Mouse (Mus musculus) heart, embryonic 13.5 days (tissue): ENCODE measurements around the gene Ptger1. TPM values are rescaled to one million over a fixed set of nuclear protein-coding genes. Genes with fewer than 3 reads are reported as not detected.
A peak's percentile ranks its signal among the peaks of the same experiment; 100 is the strongest.

Experiments
- ATAC-seq: fragments of 200-750 bp; cut with Nextera tagmentation; 2 replicates; pipeline ENCODE4 v1.8.0; 2017; ENCODE audit warnings: moderate TSS enrichment; ENCODE audit not compliant: insufficient number of reproducible peaks, low FRiP score, low TSS enrichment; ENCODE audit errors: extremely low read depth
- H3K27ac ChIP-seq: fragments of 300-500 bp; sonication (generic); replicated peaks from 2 replicates; pipeline ENCODE4 v1.5.1; 2015; ENCODE audit warnings: moderate library complexity, mild to moderate bottlenecking, inconsistent platforms
- H3K27me3 ChIP-seq: fragments of 300-500 bp; sonication (generic); replicated peaks from 2 replicates; pipeline ENCODE4 v1.6.1; 2015; ENCODE audit warnings: mild to moderate bottlenecking, inconsistent platforms
- H3K36me3 ChIP-seq: fragments of 300-500 bp; sonication (generic); 2 replicates; pipeline ENCODE4 v1.6.1; 2015; ENCODE audit warnings: mild to moderate bottlenecking, inconsistent platforms
- H3K4me1 ChIP-seq: fragments of 300-500 bp; sonication (generic); 2 replicates; pipeline ENCODE4 v1.6.1; 2015; ENCODE audit warnings: inconsistent platforms
- H3K4me2 ChIP-seq: fragments of 300-500 bp; sonication (generic); 2 replicates; pipeline ENCODE4 v1.6.1; 2015; ENCODE audit warnings: inconsistent platforms, mild to moderate bottlenecking, moderate library complexity
- H3K4me3 ChIP-seq: fragments of 300-500 bp; sonication (generic); 2 replicates; pipeline ENCODE4 v1.5.1; 2015; ENCODE audit warnings: moderate library complexity, mild to moderate bottlenecking, inconsistent platforms
- H3K9ac ChIP-seq: fragments of 300-500 bp; sonication (generic); 2 replicates; pipeline ENCODE4 v1.6.1; 2015; ENCODE audit warnings: inconsistent platforms, mild to moderate bottlenecking, moderate library complexity
- H3K9me3 ChIP-seq: fragments of 300-500 bp; sonication (generic); 2 replicates; pipeline ENCODE4 v1.6.1; 2016; ENCODE audit warnings: inconsistent platforms
- WGBS: fragments of 180-500 bp; shearing (Covaris S2); methylation state at CpG from one replicate; pipeline ENCODE4 v1.1.7; 2015; ENCODE audit warnings: mixed read lengths; 5-methylcytosine and 5-hydroxymethylcytosine counted together
- polyA plus RNA-seq: library from polyadenylated mRNA; unstranded; fragments of >200 nt; fragmentation: Nextera tagmentation; extraction: Ambion mirVana; gene quantifications from 2 replicates; pipeline ENCODE4 v1.2.1, GENCODE M21; 2015

The Ptger1 gene
- polyA plus RNA-seq, 1 experiment from 2014 or later: 0.35 TPM

DNA sequence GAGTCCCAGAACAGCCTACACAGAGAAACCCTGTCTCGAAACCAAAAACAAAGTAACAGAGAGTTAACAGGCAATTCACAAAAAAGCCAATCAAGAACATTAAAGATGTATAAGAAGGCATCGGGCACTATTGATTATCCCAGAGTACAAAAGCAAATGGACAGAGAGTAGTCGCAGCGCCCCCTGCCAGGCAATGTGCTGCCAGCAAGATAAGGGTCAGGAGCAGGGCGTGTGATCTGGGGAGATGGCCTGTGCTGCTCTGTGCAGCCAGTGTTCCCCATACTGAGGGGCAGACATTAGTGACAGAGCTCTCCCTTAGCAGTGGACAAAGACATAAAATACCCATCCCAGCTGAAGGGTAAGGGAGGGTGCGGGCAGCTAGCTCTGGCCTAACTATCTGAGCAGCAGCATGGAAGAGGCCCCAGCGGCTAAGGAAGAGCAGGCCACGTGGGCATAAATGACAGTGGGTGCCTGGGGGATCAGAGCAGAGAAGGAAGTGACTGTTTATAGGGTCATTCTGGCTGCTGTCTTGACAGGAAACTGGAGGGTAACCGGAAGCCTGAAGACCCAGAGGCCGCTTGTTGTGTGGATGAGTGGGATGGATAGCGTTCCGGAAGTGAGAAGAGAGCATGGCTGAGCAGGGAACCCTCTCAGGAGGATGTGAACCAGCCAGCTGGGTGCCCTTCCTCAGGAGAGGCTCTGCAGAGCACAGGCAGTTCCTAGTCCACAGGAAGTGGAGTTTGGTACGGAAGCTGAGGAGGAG, 9.8 kb upstream of the Ptger1 start:
- Histone ChIP-seq H3K4me1 (peaks cover 46% of the 10 kb centered on the region), H3K27ac (peak overlapping the region; percentile 33), H3K4me2 (no peak overlapping the region), H3K9ac (no peak overlapping the region), H3K36me3 (peaks cover 38% of the 10 kb centered on the region), H3K27me3 (no peaks in the 10 kb centered on the region), H3K9me3 (no peaks in the 10 kb centered on the region), H3K4me3 (no peak overlapping the region)
- no peak for ATAC-seq
- 67% methylated on average over 13 of the region's 13 CpGs for WGBS

DNA sequence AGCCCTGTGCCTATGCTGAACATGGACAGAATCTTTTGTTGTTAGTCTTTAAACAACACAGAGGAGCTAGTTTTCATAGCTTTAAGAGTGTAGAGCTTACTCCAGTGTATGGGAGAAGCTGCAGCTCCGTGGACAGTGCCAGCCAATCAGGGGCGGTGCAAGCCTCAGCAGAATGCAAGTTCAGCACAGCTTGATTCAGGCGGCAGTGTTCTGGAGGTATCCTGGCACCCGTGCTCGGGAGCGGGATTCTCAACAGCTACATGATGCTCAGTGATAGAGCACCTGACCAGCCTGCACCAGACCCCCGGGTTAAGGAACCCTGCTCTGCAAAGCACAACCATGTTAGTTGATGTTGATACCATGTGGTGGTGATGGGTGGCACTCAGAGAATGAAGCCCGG, 5.9 kb upstream of the Ptger1 start:
- peaks cover 53% of the 10 kb centered on the region for H3K36me3 ChIP-seq
- H3K27ac ChIP-seq: peak overlapping the region; percentile 48; the same call in 1 of the 2 replicates
- H3K9ac ChIP-seq: peak overlapping the region; percentile 75
- peak overlapping the region; percentile 65 for H3K4me2 ChIP-seq
- no peaks in the 10 kb centered on the region for H3K9me3 ChIP-seq
- H3K4me1 ChIP-seq: peaks cover 47% of the 10 kb centered on the region
- WGBS: 13% methylated on average over 8 of the region's 8 CpGs
- H3K27me3 ChIP-seq: no peaks in the 10 kb centered on the region
- H3K4me3 ChIP-seq: peak overlapping the region; percentile 38
- ATAC-seq: no peak

DNA sequence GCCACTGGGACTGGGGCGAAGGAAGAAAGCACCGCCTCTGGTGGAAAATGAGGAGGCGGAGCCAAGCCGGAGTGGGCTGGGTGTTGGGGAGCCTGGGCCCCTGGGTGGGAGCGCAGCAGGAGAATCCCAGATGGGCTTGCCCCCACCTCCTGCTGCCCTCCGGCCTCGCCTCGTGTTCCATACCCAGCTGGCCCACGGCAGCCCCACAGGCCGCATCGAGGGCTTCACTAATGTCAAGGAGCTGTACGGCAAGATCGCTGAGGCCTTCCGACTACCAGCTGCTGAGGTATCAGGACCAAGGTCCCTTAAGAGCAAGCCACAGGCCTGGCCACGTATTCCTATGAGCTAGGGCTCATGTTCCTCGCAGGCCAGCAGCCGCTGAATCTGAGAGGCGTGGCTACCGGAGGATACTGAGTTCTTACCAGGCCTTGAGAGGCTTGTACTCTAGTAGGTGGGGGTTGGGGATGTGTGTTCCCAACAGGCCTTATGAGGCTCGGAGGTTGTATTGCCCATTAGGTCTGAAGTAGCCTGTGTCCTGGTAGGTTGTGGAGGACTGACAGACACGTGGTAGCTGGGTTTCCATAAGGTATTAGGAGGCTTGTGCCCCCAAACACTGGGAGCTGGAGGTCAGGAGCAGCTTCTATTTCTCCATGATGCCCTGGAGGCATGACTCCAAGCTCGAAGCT, 5.3 kb upstream of the Ptger1 start:
- H3K27me3 ChIP-seq: no peaks in the 10 kb centered on the region
- H3K4me1 ChIP-seq: peaks cover 50% of the 10 kb centered on the region
- H3K9ac ChIP-seq: peak overlapping the region; percentile 75
- H3K36me3 ChIP-seq: peaks cover 47% of the 10 kb centered on the region
- H3K9me3 ChIP-seq: no peaks in the 10 kb centered on the region
- H3K4me2 ChIP-seq: peak overlapping the region; percentile 65
- peak overlapping the region; percentile 38 for H3K4me3 ChIP-seq
- 17% methylated on average over 22 of the region's 22 CpGs for WGBS
- peak overlapping the region; percentile 48; the same call in 1 of the 2 replicates for H3K27ac ChIP-seq
- no peak for ATAC-seq

DNA sequence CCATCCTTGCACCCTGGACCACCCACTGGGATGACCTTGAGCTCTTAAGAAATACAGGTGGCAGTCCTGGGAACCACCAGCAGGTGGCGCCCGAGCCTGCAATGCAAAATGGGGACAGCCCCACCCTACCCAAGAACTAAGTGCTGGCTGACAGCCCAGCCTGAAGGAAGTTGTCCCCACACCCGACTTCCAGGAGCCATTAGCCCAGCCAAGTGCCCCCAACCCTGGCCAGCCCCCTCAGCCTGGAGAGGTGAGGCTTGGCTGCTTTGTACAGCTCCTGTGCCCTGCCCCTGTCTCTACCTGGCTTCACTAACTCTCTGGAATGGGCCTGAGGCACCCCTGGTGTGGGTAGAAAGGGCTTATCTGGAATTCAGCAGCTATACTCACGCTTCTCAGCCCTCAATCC, 4.1 kb upstream of the Ptger1 start:
- peaks cover 36% of the 10 kb centered on the region for H3K36me3 ChIP-seq
- H3K4me2 ChIP-seq: peak overlapping the region; percentile 26; the same call in 1 of the 2 replicates
- H3K4me3 ChIP-seq: no peak overlapping the region
- H3K9me3 ChIP-seq: no peaks in the 10 kb centered on the region
- WGBS: 5% methylated on average over 4 of the region's 4 CpGs
- ATAC-seq: peak; percentile 14; the same call in 1 of the 2 replicates
- peaks cover 58% of the 10 kb centered on the region for H3K4me1 ChIP-seq
- peaks cover 5% of the 10 kb centered on the region for H3K27me3 ChIP-seq
- peak overlapping the region; percentile 70 for H3K27ac ChIP-seq
- peak overlapping the region; percentile 75; the same call in 1 of the 2 replicates for H3K9ac ChIP-seq

DNA sequence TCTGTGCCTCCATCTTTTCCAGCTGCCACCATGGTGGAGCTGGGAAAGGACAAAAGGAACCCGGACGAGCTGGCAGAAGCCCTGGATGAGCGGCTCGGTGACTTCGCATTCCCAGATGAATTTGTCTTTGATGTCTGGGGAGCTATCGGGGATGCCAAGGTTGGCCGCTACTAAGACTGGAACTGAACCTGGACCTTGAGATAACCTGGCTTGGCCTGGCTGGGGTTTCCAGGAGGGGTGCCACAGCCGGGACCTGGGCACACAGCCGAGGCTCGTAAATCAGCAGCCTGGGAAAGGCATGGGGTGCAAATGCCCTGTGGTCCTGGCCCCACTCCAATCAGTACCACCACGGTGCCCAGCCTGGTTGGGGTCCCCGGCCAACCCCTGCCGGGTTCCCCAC, 2.4 kb upstream of the Ptger1 start:
- Histone ChIP-seq H3K27ac (no peak overlapping the region), H3K27me3 (peaks cover 17% of the 10 kb centered on the region), H3K4me2 (no peak overlapping the region), H3K9ac (no peak overlapping the region), H3K36me3 (peaks cover 24% of the 10 kb centered on the region), H3K4me3 (no peak overlapping the region), H3K9me3 (no peaks in the 10 kb centered on the region), H3K4me1 (peaks cover 74% of the 10 kb centered on the region)
- 87% methylated on average over 13 of the region's 13 CpGs for WGBS
- ATAC-seq: no peak

DNA sequence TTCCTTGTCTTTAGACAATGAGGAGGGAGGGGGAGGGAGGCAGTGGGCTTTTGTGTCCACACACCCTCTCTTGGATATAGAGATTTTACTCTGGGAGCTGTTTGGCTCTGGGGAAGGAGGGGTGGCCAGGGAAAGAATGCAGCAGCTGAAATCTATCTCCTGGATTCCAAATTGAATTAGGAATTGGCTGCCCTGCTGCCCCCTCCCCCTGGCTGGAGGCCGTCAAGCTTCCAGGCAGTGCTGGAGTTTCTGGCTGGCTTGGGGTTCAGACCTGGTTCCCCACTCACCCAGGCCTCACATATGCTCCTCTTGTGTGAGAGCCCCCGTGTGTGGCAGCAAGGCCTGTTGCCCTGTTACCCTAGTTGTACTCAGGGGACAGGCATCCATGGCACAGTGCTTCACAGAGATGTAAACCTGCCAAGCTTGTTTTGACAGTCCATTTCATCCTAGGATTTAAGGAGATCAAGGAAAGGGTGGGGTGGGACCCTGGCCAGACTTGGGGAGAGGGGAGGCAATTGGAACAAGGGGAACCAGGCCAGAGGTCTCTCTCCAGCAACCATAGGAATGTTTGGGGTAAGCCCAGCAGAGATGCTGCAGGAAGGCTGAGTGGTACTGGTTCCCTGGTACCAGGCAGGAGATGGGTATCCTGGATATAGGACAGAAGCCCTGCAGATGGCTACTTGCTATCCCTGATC, 1.4 kb upstream of the Ptger1 start:
- Histone ChIP-seq H3K4me2 (no peak overlapping the region), H3K4me3 (no peak overlapping the region), H3K36me3 (peaks cover 30% of the 10 kb centered on the region), H3K9me3 (no peaks in the 10 kb centered on the region), H3K27me3 (peaks cover 21% of the 10 kb centered on the region), H3K9ac (0 out of 2 replicates have a peak overlapping the region, but pooled peaks have one; percentile 37), H3K27ac (no peak overlapping the region), H3K4me1 (peaks cover 72% of the 10 kb centered on the region)
- 35% methylated on average over 2 of the region's 2 CpGs for WGBS
- ATAC-seq: no peak

DNA sequence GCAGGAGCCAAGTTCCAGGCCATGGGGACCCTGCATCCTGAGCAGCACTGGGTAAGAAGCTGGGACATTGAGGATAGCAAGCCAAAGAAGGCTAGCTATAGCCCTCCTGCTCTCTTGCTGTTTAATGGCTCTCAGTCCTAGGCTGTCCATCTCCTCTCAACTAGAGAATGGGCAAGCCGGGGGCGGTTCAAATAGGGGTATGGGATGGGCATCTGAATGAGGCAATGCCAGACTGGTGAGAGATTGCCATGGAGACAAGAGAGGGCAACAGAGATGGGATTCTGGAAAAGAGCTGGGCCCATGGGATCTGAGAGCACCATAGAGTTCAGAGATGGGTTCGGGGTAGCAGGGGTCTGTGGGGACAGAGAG, 372 bp downstream of the Ptger1 start:
- peaks cover 48% of the 10 kb centered on the region for H3K36me3 ChIP-seq
- no peaks in the 10 kb centered on the region for H3K9me3 ChIP-seq
- peaks cover 54% of the 10 kb centered on the region for H3K4me1 ChIP-seq
- H3K9ac ChIP-seq: peak overlapping the region; percentile 29
- 0 out of 2 replicates have a peak overlapping the region, but pooled peaks have one; percentile 2 for H3K4me3 ChIP-seq
- WGBS: 89% methylated on average over 3 of the region's 3 CpGs
- ATAC-seq: no peak
- H3K27ac ChIP-seq: 0 out of 2 replicates have a peak overlapping the region, but pooled peaks have one; percentile 9
- H3K4me2 ChIP-seq: peak overlapping the region; percentile 22
- H3K27me3 ChIP-seq: peaks cover 21% of the 10 kb centered on the region

DNA sequence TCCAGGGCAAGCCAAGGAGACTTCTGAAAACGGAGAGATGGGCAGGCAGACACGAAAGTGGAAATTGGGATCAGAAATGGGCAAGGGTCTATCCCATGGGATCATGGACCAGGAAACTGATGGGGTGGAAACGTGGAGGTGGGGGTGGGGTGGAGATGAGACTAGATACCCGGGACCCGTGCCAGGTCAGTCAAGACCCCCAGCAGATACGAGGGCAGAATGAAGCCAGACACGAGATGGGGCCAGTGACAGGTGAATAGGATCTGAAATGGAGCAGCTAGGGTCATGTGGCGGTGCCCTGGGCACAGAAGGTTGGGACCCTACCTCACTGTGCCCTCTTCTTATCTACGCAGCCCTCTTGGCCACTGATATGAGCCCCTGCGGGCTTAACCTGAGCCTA, 1.0 kb downstream of the Ptger1 start:
- 0 out of 2 replicates have a peak overlapping the region, but pooled peaks have one; percentile 71 for H3K9ac ChIP-seq
- no peak overlapping the region for H3K4me3 ChIP-seq

DNA sequence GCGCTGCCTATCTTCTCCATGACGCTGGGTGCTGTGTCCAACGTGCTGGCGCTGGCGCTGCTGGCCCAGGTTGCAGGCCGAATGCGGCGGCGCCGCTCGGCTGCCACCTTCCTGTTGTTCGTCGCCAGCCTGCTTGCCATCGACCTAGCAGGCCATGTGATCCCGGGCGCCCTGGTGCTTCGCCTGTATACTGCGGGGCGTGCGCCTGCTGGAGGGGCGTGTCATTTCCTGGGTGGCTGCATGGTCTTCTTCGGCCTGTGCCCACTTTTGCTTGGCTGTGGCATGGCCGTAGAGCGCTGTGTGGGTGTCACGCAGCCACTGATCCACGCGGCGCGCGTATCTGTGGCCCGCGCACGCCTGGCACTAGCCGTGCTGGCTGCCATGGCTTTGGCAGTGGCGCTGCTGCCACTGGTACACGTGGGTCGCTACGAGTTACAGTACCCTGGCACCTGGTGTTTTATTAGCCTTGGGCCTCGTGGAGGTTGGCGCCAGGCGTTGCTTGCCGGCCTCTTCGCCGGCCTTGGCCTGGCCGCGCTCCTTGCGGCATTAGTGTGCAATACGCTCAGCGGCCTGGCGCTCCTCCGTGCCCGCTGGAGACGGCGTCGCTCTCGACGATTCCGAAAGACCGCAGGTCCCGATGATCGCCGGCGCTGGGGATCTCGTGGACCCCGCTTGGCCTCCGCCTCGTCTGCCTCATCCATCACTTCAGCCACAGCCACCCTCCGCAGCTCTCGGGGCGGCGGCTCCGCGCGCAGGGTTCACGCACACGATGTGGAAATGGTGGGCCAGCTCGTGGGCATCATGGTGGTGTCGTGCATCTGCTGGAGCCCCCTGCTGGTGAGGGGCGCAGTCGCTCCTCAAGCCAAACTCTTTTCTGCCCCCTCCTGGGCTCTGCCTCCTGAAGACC, 1.8 kb downstream of the Ptger1 start:
- peaks cover 57% of the 10 kb centered on the region for H3K36me3 ChIP-seq
- H3K9ac ChIP-seq: peak overlapping the region; percentile 71
- H3K27ac ChIP-seq: no peak overlapping the region
- WGBS: 19% methylated on average over 80 of the region's 80 CpGs
- H3K9me3 ChIP-seq: no peaks in the 10 kb centered on the region
- H3K4me3 ChIP-seq: peak overlapping the region; percentile 48
- ATAC-seq: no peak
- peaks cover 42% of the 10 kb centered on the region for H3K4me1 ChIP-seq
- H3K27me3 ChIP-seq: peaks cover 21% of the 10 kb centered on the region
- H3K4me2 ChIP-seq: peak overlapping the region; percentile 74

More for the DNA sequence above, 1.0 kb downstream of the Ptger1 start:
- no peaks in the 10 kb centered on the region for H3K9me3 ChIP-seq
- H3K36me3 ChIP-seq: peaks cover 55% of the 10 kb centered on the region
- 75% methylated on average over 10 of the region's 10 CpGs for WGBS
- no peak for ATAC-seq
- H3K4me1 ChIP-seq: peaks cover 47% of the 10 kb centered on the region
- peaks cover 21% of the 10 kb centered on the region for H3K27me3 ChIP-seq
- peak overlapping the region; percentile 74 for H3K4me2 ChIP-seq
- no peak overlapping the region for H3K27ac ChIP-seq

DNA sequence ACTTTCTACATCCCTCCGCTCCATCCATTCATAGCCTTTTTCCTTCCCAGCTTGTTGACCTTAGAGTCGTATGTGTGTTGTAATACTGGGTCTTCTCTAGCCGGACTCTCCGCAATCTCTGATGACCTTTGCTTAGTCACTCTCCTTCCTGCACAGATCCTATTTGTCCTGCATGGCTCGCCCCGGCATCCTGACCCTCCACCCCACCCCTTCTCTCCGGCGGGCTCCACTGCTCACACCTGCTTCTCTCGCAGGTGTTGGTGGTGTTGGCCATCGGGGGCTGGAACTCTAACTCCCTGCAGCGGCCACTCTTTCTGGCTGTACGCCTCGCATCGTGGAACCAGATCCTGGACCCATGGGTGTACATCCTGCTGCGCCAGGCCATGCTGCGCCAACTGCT, 2.5 kb downstream of the Ptger1 start:
- ATAC-seq: no peak
- H3K4me1 ChIP-seq: peaks cover 42% of the 10 kb centered on the region
- no peak overlapping the region for H3K9ac ChIP-seq
- peaks cover 21% of the 10 kb centered on the region for H3K27me3 ChIP-seq
- WGBS: 69% methylated on average over 16 of the region's 16 CpGs
- no peak overlapping the region for H3K27ac ChIP-seq
- peak overlapping the region; percentile 74 for H3K4me2 ChIP-seq
- H3K4me3 ChIP-seq: no peak overlapping the region
- peaks cover 57% of the 10 kb centered on the region for H3K36me3 ChIP-seq
- H3K9me3 ChIP-seq: no peaks in the 10 kb centered on the region
